8 mouse cellular contexts compared by ENCODE assay signal in genomic region chr4:126201514-126202302, GRCm38 (mm10). TPM values are rescaled to one million over a fixed set of nuclear protein-coding genes. Genes with fewer than 3 reads are reported as not detected.
DNase-seq lines count a peak whose midpoint lies in the region; ATAC-seq and TF ChIP-seq lines count a peak whose summit lies in the region.

No protein-coding gene starts in this region.

- peaks cover 70% of the 10 kb centered on the region for H3K4me1 ChIP-seq in E14TG2a.4 (replicated peaks; ENCODE audit: low read depth, low read length)
- peaks cover 8% of the 10 kb centered on the region for H3K4me1 ChIP-seq in cortical plate, adult 2 months (ENCODE audit: control insufficient read depth, insufficient read depth, low read length)
- peaks cover 56% of the 10 kb centered on the region for H3K4me1 ChIP-seq in heart, embryonic 13.5 days
- peaks cover 45% of the 10 kb centered on the region for H3K4me1 ChIP-seq in kidney, embryonic 16.5 days (ENCODE audit: insufficient read depth, low read length)

- WGBS in heart, embryonic 13.5 days: under 1% methylated on average over 28 of the region's 28 CpGs
- WGBS in kidney, embryonic 16.5 days: under 1% methylated on average over 28 of the region's 28 CpGs

- TF ChIP-seq CTCF in E14TG2a.4 (conservative IDR thresholded peaks at IDR 0.05; ENCODE audit: low read length): 0 out of 2 replicates have a peak, but pooled peaks have one; percentile 11
- TF ChIP-seq CTCF in cortical plate, adult 2 months (IDR thresholded peaks at IDR 0.05; ENCODE audit: extremely low read depth, insufficient read depth, low read length): 0 out of 2 replicates have a peak, but pooled peaks have one; percentile 20

- H3K36me3 ChIP-seq in E14TG2a.4 (ENCODE audit: insufficient read depth, low read length): peaks cover 38% of the 10 kb centered on the region
- H3K36me3 ChIP-seq in heart, embryonic 13.5 days: peaks cover 8% of the 10 kb centered on the region; the same call in 1 of the 2 replicates
- no peaks in the 10 kb centered on the region for H3K36me3 ChIP-seq in kidney, embryonic 16.5 days (ENCODE audit: insufficient read depth, low read length)

- H3K9ac ChIP-seq in heart, embryonic 13.5 days: peak overlapping the region; percentile 91
- H3K9ac ChIP-seq in kidney, embryonic 16.5 days (replicated peaks; ENCODE audit: low read length): peak overlapping the region; percentile 91

- ATAC-seq in heart, embryonic 13.5 days (ENCODE audit: extremely low read depth, insufficient number of reproducible peaks, low FRiP score, low TSS enrichment): no peak
- no peak for ATAC-seq in kidney, embryonic 16.5 days (ENCODE audit: low FRiP score, low TSS enrichment)

- no peak for TF ChIP-seq POLR2A in cortical plate, adult 2 months (IDR thresholded peaks at IDR 0.05; ENCODE audit: extremely low read depth, insufficient read depth, low read length)

- H3K4me3 ChIP-seq in E14TG2a.4 (replicated peaks; ENCODE audit: low read length): peak overlapping the region; percentile 88
- H3K4me3 ChIP-seq in cortical plate, adult 2 months (ENCODE audit: insufficient read depth, low read length): peak overlapping the region; percentile 71
- H3K4me3 ChIP-seq in heart, embryonic 13.5 days: peak overlapping the region; percentile 79
- peak overlapping the region; percentile 70 for H3K4me3 ChIP-seq in kidney, embryonic 16.5 days (ENCODE audit: low read length)

- peak; percentile 81 for DNase-seq in 3T3-L1 (ENCODE audit: low read depth, low spot score)
- peak; percentile 74 for DNase-seq in lung, postnatal 10 days
- peak; percentile 53 for DNase-seq in retina, embryonic 14.5 days (ENCODE audit: low spot score)
- no peak for DNase-seq in right cerebral cortex, postnatal 14 days

- peak overlapping the region; percentile 69 for H3K4me2 ChIP-seq in heart, embryonic 13.5 days
- peak overlapping the region; percentile 62 for H3K4me2 ChIP-seq in kidney, embryonic 16.5 days (replicated peaks; ENCODE audit: low read depth, low read length)

- H3K27me3 ChIP-seq in E14TG2a.4 (ENCODE audit: insufficient read depth, low read length): no peaks in the 10 kb centered on the region
- H3K27me3 ChIP-seq in heart, embryonic 13.5 days (replicated peaks): no peaks in the 10 kb centered on the region
- no peaks in the 10 kb centered on the region for H3K27me3 ChIP-seq in kidney, embryonic 16.5 days (ENCODE audit: insufficient read depth, low read length)

- H3K27ac ChIP-seq in cortical plate, adult 2 months (ENCODE audit: insufficient read depth, low read length): peak overlapping the region; percentile 94
- H3K27ac ChIP-seq in heart, embryonic 13.5 days (replicated peaks): peak overlapping the region; percentile 98
- H3K27ac ChIP-seq in kidney, embryonic 16.5 days (ENCODE audit: low read length): peak overlapping the region; percentile 99

- H3K9me3 ChIP-seq in E14TG2a.4 (ENCODE audit: low read length): no peaks in the 10 kb centered on the region
- no peaks in the 10 kb centered on the region for H3K9me3 ChIP-seq in heart, embryonic 13.5 days
- H3K9me3 ChIP-seq in kidney, embryonic 16.5 days (ENCODE audit: low read length): no peaks in the 10 kb centered on the region

RNA-seq across cellular contexts. Expression of gene Thrap3, which starts 0.9 kb away (rescaled TPM):
- polyA plus RNA-seq in cortical plate, adult 2 months (2012; rRNA removed): 86.1 and 98.1 TPM in 2 replicates
- polyA plus RNA-seq in heart, embryonic 13.5 days (2015; fragmentation: Nextera tagmentation; extraction: Ambion mirVana): 127 and 134 TPM in 2 replicates
- 210 and 218 TPM in 2 replicates for polyA plus RNA-seq in kidney, embryonic 16.5 days (2015; fragmentation: Nextera tagmentation; extraction: Ambion mirVana)

RNA-seq across cellular contexts. Expression of gene Sh3d21, which starts 38.4 kb away (rescaled TPM):
- 1.0 and 1.1 TPM in 2 replicates for polyA plus RNA-seq in cortical plate, adult 2 months (2012; rRNA removed)
- polyA plus RNA-seq in heart, embryonic 13.5 days (2015; fragmentation: Nextera tagmentation; extraction: Ambion mirVana): 2.8 and 3.0 TPM in 2 replicates
- 9.1 and 10.5 TPM in 2 replicates for polyA plus RNA-seq in kidney, embryonic 16.5 days (2015; fragmentation: Nextera tagmentation; extraction: Ambion mirVana)

RNA-seq across cellular contexts. Expression of gene Eva1b, which starts 54.2 kb away (rescaled TPM):
- polyA plus RNA-seq in cortical plate, adult 2 months (2012; rRNA removed): 7.6 and 7.9 TPM in 2 replicates
- 30.9 and 34.2 TPM in 2 replicates for polyA plus RNA-seq in heart, embryonic 13.5 days (2015; fragmentation: Nextera tagmentation; extraction: Ambion mirVana)
- 99.9 and 103 TPM in 2 replicates for polyA plus RNA-seq in kidney, embryonic 16.5 days (2015; fragmentation: Nextera tagmentation; extraction: Ambion mirVana)

RNA-seq across cellular contexts. Expression of gene Map7d1, which starts 54.4 kb away (rescaled TPM):
- polyA plus RNA-seq in cortical plate, adult 2 months (2012; rRNA removed): 206 and 215 TPM in 2 replicates
- 36.7 and 37.1 TPM in 2 replicates for polyA plus RNA-seq in heart, embryonic 13.5 days (2015; fragmentation: Nextera tagmentation; extraction: Ambion mirVana)
- polyA plus RNA-seq in kidney, embryonic 16.5 days (2015; fragmentation: Nextera tagmentation; extraction: Ambion mirVana): 31.5 and 32.2 TPM in 2 replicates
